Mouse (Mus musculus) layer of hippocampus, adult 6 months (tissue): ENCODE measurements around the gene Olfr1156. TPM values are rescaled to one million over a fixed set of nuclear protein-coding genes. Genes with fewer than 3 reads are reported as not detected.

Source experiments
- long read RNA-seq, 2 experiments: library from polyadenylated mRNA; unstranded; transcript quantifications; one replicate each; pipeline ENCODE4 v2.0.0; 2019 to 2020
- polyA plus RNA-seq: library from polyadenylated mRNA; unstranded; fragments of <200 nt; fragmentation: Nextera tagmentation; gene quantifications from 2 replicates; pipeline ENCODE4 v1.2.3, GENCODE M21; 2021

Gene Olfr1156
- polyA plus RNA-seq = not detected in 2 replicates
- long read RNA-seq, experiment 1 = 0 reads
- long read RNA-seq, experiment 2 = 0 reads

GRCm38 (mm10) chr2:87953000-87953399, at the start of gene Olfr1156:
Olfr1156 (minus strand) TSS chr2:87953100.

GRCm38 (mm10) chr2:87989813-87990212, 36.9 kb upstream of the Olfr1156 start, which contains the start of gene Olfr1158:
Olfr1158 (plus strand) TSS chr2:87990113.

DNA sequence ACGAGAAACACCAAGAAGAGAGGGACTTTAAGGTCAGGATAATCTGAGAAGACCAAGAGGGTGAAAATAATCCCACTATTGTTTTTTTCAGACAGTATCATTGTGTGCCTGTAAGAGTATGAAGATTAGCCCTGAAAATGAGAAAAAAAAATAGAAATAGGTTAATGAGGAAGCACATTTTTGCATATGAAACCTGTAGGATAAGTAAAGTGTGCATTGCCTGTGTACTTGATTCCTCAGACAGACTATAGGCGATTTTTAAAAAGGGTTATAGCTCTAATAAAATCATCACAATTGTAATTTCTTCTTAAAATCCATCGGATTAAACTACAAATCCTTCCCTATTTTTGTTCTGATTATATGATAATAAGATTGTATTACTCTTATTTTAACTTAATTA, 21.7 kb upstream of the Olfr1156 start, which contains the start of gene Olfr74:
TSS of gene Olfr74 (minus strand) at position 101 of the 400 bp plus-strand sequence.

GRCm38 (mm10) chr2:87968199-87968598, 15.3 kb upstream of the Olfr1156 start, which contains the start of gene Olfr1157:
Olfr1157 (minus strand) TSS chr2:87968299.

GRCm38 (mm10) chr2:87945037-87945436, 7.9 kb downstream of the Olfr1156 start, which contains the start of gene Olfr1155:
Olfr1155 (minus strand) TSS chr2:87945137.

DNA sequence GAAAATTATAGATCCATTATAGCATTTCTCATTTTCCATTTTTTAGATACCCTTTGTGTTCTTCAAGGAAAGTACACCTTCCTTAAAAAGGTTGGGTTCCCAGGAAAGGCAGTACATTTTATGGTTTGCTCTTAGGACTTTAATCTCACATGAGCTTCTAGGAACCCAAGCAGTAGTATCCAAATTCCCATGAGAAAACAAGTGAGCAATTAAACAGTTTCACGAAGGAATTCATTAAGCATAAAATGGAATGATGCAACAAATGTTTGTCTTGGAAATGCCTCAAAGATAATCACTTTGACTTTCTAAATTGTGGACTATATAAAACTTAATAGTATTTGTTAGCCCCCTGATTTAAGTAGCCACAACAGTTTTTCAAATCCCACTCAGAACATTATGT, 47.8 kb downstream of the Olfr1156 start, which contains the start of gene Olfr1154:
TSS of gene Olfr1154 (minus strand) at position 101 of the 400 bp plus-strand sequence.

Other genes with a start within 250 kb of the Olfr1156 start
- gene Olfr1137, start 239.9 kb downstream of the Olfr1156 start, polyA plus RNA-seq = not detected in 2 replicates
- gene Olfr1138, start 213.1 kb downstream of the Olfr1156 start, polyA plus RNA-seq = not detected in 2 replicates
- not detected in 2 replicates for gene Olfr1140, start 209.3 kb downstream of the Olfr1156 start, polyA plus RNA-seq
- gene Olfr1141, start 199.1 kb downstream of the Olfr1156 start, polyA plus RNA-seq = not detected in 2 replicates
- gene Olfr152, start 173.6 kb downstream of the Olfr1156 start, polyA plus RNA-seq = not detected in 2 replicates
- not detected in 2 replicates for gene Olfr1143, start 152.5 kb downstream of the Olfr1156 start, polyA plus RNA-seq
- not detected in 2 replicates for gene Olfr1145, start 143.3 kb downstream of the Olfr1156 start, polyA plus RNA-seq
- not detected in 2 replicates for gene Olfr1148, start 122.6 kb downstream of the Olfr1156 start, polyA plus RNA-seq
- not detected in 2 replicates for gene Olfr1150-ps1, start 109.1 kb downstream of the Olfr1156 start, polyA plus RNA-seq
- not detected in 2 replicates for gene Olfr1151, start 97.2 kb downstream of the Olfr1156 start, polyA plus RNA-seq
- not detected in 2 replicates for gene Olfr1152, start 86.6 kb downstream of the Olfr1156 start, polyA plus RNA-seq
- not detected in 2 replicates for gene Olfr1153, start 58.1 kb downstream of the Olfr1156 start, polyA plus RNA-seq
- gene Olfr1154, start 47.9 kb downstream of the Olfr1156 start, polyA plus RNA-seq = not detected in 2 replicates
- gene Olfr1155, start 8.0 kb downstream of the Olfr1156 start, polyA plus RNA-seq = not detected in 2 replicates
- gene Olfr1157, start 15.2 kb upstream of the Olfr1156 start, polyA plus RNA-seq = not detected in 2 replicates
- not detected in 2 replicates for gene Olfr74, start 21.6 kb upstream of the Olfr1156 start, polyA plus RNA-seq
- gene Olfr1158, start 37.0 kb upstream of the Olfr1156 start, polyA plus RNA-seq = not detected in 2 replicates
- not detected in 2 replicates for gene Olfr1160, start 55.2 kb upstream of the Olfr1156 start, polyA plus RNA-seq
- not detected in 2 replicates for gene Olfr1161, start 69.7 kb upstream of the Olfr1156 start, polyA plus RNA-seq
- not detected in 2 replicates for gene Olfr73, start 84.6 kb upstream of the Olfr1156 start, polyA plus RNA-seq
- not detected in 2 replicates for gene Olfr1162, start 98.0 kb upstream of the Olfr1156 start, polyA plus RNA-seq
- not detected in 2 replicates for gene Olfr1163, start 118.7 kb upstream of the Olfr1156 start, polyA plus RNA-seq
- gene Olfr1164, start 140.9 kb upstream of the Olfr1156 start, polyA plus RNA-seq = not detected in 2 replicates
- gene Olfr1166, start 175.2 kb upstream of the Olfr1156 start, polyA plus RNA-seq = not detected in 2 replicates
- gene Olfr1167, start 202.1 kb upstream of the Olfr1156 start, polyA plus RNA-seq = not detected in 2 replicates
- not detected in 2 replicates for gene Olfr1168, start 228.8 kb upstream of the Olfr1156 start, polyA plus RNA-seq